Mouse (Mus musculus) midbrain, embryonic 10.5 days (tissue): ENCODE data around the gene Eif2ak4. TPM values are rescaled to one million over a fixed set of nuclear protein-coding genes. Genes with fewer than 3 reads are reported as not detected.

Source experiments
- DNase-seq: peaks from one replicate; pipeline ENCODE4 v3.0.0-alpha.2; 2017; ENCODE audit warnings: low spot score
- H3K27ac ChIP-seq: fragments of 300-500 bp; sonication (generic); replicated peaks from 2 replicates; pipeline ENCODE4 v1.5.1; 2016; ENCODE audit warnings: mild to moderate bottlenecking
- H3K27me3 ChIP-seq: fragments of 300-500 bp; sonication (generic); 2 replicates; pipeline ENCODE4 v1.6.1; 2016; ENCODE audit warnings: low read depth, mild to moderate bottlenecking; ENCODE audit not compliant: poor library complexity, severe bottlenecking
- H3K36me3 ChIP-seq: fragments of 300-500 bp; sonication (generic); 2 replicates; pipeline ENCODE4 v1.6.1; 2016; ENCODE audit warnings: mild to moderate bottlenecking, moderate library complexity
- H3K4me1 ChIP-seq: fragments of 300-500 bp; sonication (generic); 2 replicates; pipeline ENCODE4 v1.6.1; 2016
- H3K4me3 ChIP-seq: fragments of 300-500 bp; sonication (generic); 2 replicates; pipeline ENCODE4 v1.5.1; 2016; ENCODE audit warnings: mild to moderate bottlenecking, moderate library complexity
- H3K9me3 ChIP-seq: fragments of 300-500 bp; sonication (generic); replicated peaks from 2 replicates; pipeline ENCODE4 v1.6.1; 2016; ENCODE audit warnings: mild to moderate bottlenecking
- WGBS: fragments of 180-500 bp; shearing (Covaris S2); methylation state at CpG from one replicate; pipeline ENCODE4 v1.1.7; 2016; 5-methylcytosine and 5-hydroxymethylcytosine counted together
- polyA plus RNA-seq: library from polyadenylated mRNA; unstranded; fragments of >200 nt; fragmentation: Nextera tagmentation; extraction: Ambion mirVana; gene quantifications from 2 replicates; pipeline ENCODE4 v1.2.1, GENCODE M21; 2016

Eif2ak4 gene
- polyA plus RNA-seq, 1 experiment from 2014 or later = 10.6 TPM

DNA sequence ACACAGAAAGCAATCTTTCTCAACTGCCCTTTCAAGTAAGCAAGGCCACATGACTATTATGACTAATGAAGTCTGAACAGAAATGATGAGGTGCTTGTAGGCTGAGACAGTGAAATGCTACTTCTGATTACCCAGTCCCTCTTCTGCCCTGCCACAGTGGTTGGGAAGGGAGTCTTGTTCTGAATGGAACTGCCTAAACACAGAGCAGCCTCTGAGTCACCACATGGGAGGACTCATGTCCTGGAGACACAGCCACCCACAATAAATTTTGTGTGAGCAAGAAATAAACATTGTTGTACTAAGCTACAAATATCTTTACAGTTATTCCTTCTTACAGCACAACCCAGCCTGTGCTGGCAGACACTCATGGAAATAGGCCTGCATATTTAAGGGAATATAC is 12.5 kb upstream of the Eif2ak4 start:
- Histone ChIP-seq H3K27ac (no peak overlapping the region), H3K9me3 (no peaks in the 10 kb centered on the region), H3K4me1 (peaks cover 17% of the 10 kb centered on the region), H3K4me3 (no peak overlapping the region), H3K27me3 (peaks cover 58% of the 10 kb centered on the region), H3K36me3 (no peaks in the 10 kb centered on the region)
- DNase-seq = no peak

DNA sequence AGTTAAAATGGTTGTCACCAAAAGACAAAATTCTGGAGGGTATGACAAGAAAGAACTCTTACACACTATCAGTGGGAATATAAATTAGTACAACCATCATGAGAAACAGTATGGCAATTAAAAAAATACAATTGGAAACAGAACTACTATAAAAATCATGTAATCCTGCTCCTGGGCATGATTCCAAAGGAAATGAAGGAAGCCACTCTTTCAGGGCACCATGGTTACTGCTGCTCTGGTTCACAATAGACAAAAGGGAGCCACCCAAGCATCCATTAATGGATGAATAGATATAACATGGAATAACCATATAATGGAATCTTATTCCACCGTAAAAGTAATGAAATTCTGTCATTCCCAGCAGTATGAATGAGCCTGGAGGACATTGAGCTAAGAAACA is 8.7 kb upstream of the Eif2ak4 start:
- no peaks in the 10 kb centered on the region for H3K9me3 ChIP-seq
- WGBS = 69% methylated on average over 1 of the region's 1 CpGs
- H3K4me3 ChIP-seq = no peak overlapping the region
- no peaks in the 10 kb centered on the region for H3K4me1 ChIP-seq
- H3K27me3 ChIP-seq = peaks cover 20% of the 10 kb centered on the region
- H3K27ac ChIP-seq = no peak overlapping the region
- H3K36me3 ChIP-seq = no peaks in the 10 kb centered on the region
- no peak for DNase-seq

DNA sequence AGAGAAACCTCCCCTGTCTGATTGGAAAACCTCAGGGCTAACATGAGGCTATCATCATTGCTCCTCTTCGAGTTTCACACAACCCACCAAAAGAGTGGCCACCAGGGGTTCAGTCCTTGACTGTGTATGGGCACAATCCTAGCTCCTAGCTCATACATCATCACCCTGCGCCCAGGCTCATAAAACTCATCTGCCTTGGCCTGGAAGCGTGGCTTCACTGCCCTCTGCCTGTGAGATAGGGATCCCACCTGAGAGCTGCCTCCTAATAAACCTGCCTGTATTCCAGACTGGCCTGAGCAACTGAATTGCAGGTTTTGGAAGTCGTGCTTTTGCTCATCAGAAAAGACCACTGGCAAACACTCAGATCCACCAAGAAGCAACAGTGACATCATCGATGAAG is 5.0 kb upstream of the Eif2ak4 start:
- Histone ChIP-seq H3K4me3 (no peak overlapping the region), H3K27ac (no peak overlapping the region), H3K9me3 (no peaks in the 10 kb centered on the region), H3K4me1 (peaks cover 6% of the 10 kb centered on the region), H3K36me3 (no peaks in the 10 kb centered on the region), H3K27me3 (no peaks in the 10 kb centered on the region)
- 74% methylated on average over 5 of the region's 5 CpGs for WGBS
- no peak for DNase-seq

- H3K4me3 ChIP-seq = peak overlapping the region; percentile 83
- WGBS = 82% methylated on average over 3 of the region's 3 CpGs
Observed at GRCm38 (mm10) chr2:118389569-118389968, 1.2 kb downstream of the Eif2ak4 start.

GRCm38 (mm10) chr2:118390072-118390471 is 1.7 kb downstream of the Eif2ak4 start:
- 92% methylated on average over 5 of the region's 5 CpGs for WGBS
- H3K4me3 ChIP-seq = no peak overlapping the region
- H3K4me1 ChIP-seq = peaks cover 25% of the 10 kb centered on the region
- no peak overlapping the region for H3K27ac ChIP-seq
- no peaks in the 10 kb centered on the region for H3K27me3 ChIP-seq
- no peaks in the 10 kb centered on the region for H3K36me3 ChIP-seq
- peaks cover under 1% of the 10 kb centered on the region; the same call in 1 of the 2 replicates for H3K9me3 ChIP-seq
- no peak for DNase-seq

More at GRCm38 (mm10) chr2:118389569-118389968, 1.2 kb downstream of the Eif2ak4 start:
- Histone ChIP-seq H3K27me3 (no peaks in the 10 kb centered on the region), H3K4me1 (peaks cover 25% of the 10 kb centered on the region), H3K9me3 (no peaks in the 10 kb centered on the region), H3K36me3 (no peaks in the 10 kb centered on the region), H3K27ac (no peak overlapping the region)
- DNase-seq = no peak

- Histone ChIP-seq H3K9me3 (peaks cover 3% of the 10 kb centered on the region; the same call in 1 of the 2 replicates), H3K27me3 (no peaks in the 10 kb centered on the region), H3K36me3 (0 out of 2 replicates have a peak, but pooled peaks cover 4% of the 10 kb centered on the region), H3K27ac (no peak overlapping the region), H3K4me3 (no peak overlapping the region), H3K4me1 (peaks cover 25% of the 10 kb centered on the region)
- WGBS = 85% methylated on average over 5 of the region's 5 CpGs
- no peak for DNase-seq
Observed at GRCm38 (mm10) chr2:118391201-118391600, 2.8 kb downstream of the Eif2ak4 start.

GRCm38 (mm10) chr2:118399751-118400150 is 11.3 kb downstream of the Eif2ak4 start:
- Histone ChIP-seq H3K9me3 (peaks cover 3% of the 10 kb centered on the region; the same call in 1 of the 2 replicates), H3K27ac (no peak overlapping the region), H3K27me3 (no peaks in the 10 kb centered on the region), H3K4me1 (no peaks in the 10 kb centered on the region), H3K4me3 (no peak overlapping the region), H3K36me3 (peaks cover 10% of the 10 kb centered on the region; the same call in 1 of the 2 replicates)
- 90% methylated on average over 5 of the region's 5 CpGs for WGBS
- no peak for DNase-seq

DNA sequence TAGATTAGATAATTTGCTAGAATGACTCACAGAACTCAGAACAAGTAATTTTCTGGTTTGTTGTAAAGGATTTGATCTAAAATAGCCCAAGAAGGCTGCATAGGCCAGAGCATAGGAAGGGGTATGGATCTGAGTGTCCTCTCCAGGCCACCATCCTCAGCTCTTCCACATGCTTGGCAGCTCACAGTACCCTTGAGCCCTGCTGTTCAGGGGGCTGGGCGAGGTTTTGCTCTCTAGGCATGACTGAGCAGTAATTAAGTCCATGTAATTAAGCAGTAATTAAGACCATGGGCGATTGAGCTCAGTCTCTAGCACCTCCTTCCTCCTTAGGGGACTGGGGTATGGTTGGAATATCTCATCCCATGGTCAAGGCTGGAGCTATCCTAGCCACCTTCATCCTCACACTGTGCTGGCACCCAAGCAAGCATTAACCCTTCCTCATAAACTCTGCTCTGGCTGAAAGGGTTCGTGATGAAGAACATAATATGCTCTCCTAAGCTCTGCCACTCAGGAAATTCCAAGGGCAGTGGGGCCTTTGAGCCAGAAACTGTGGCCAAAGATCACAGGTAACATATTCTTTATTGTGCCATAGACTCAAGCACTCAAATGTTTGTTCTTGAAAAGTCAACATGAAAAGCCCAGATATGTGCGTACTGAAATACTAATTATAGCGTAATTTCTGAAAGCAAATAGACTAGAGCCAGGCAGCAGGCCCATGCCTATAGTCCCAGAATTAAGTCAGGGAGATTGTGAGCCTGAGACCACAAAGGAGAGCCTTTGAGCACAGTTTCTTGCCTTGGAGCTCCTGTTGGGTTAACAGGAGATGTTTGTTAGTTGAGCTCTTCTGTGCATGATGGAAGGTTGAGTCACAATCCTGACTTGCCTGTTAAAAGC is 13.7 kb downstream of the Eif2ak4 start:
- H3K4me3 ChIP-seq = no peak overlapping the region
- 83% methylated on average over 5 of the region's 5 CpGs for WGBS
- no peaks in the 10 kb centered on the region for H3K27me3 ChIP-seq

DNA sequence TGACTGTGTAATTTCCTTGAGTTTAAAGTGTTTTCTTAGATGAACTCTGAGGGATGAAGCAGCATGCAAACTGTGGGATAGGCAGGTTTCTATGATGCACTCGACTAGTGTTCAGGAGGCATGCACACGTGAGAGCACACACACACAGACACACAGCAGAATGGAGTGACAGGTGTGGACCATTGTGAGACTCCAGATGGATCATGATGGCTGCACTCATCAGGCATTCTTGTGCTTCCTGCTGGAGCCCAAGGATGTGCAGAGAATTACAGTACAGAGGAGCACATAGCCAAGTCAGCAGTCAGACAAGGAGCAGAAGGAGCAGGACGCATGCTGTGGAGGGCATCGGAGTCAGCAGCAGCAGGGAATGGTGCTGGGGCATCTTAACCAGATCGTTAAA is 15.9 kb downstream of the Eif2ak4 start:
- Histone ChIP-seq H3K9me3 (no peaks in the 10 kb centered on the region), H3K4me1 (peaks cover 6% of the 10 kb centered on the region), H3K27me3 (no peaks in the 10 kb centered on the region), H3K36me3 (peaks cover 15% of the 10 kb centered on the region; the same call in 1 of the 2 replicates), H3K27ac (no peak overlapping the region), H3K4me3 (no peak overlapping the region)
- WGBS = 89% methylated on average over 5 of the region's 5 CpGs
- no peak for DNase-seq

More for the DNA sequence above, 13.7 kb downstream of the Eif2ak4 start:
- H3K4me1 ChIP-seq = peaks cover 6% of the 10 kb centered on the region
- peaks cover 7% of the 10 kb centered on the region; the same call in 1 of the 2 replicates for H3K36me3 ChIP-seq
- no peak for DNase-seq
- H3K9me3 ChIP-seq = no peaks in the 10 kb centered on the region
- H3K27ac ChIP-seq = no peak overlapping the region

DNA sequence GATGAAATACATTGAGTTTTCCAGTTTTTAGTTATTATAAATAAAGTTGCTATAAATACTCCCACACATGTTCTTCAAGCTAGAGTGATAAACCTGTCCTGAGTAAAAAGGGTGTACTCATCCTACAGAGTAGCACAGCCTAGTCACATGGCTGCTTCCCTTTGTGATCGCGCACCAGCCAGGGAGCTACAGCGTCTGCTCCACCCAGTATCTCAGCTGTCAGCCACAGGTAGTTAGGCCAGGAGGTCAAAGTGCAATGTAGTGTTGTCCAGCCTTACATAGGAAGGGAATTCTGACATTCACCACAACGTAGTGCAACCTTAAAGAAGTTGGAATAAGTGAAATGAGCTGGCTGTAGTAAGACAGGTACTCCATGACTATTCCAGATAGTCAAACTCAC is 17.1 kb downstream of the Eif2ak4 start:
- WGBS = 85% methylated on average over 4 of the region's 4 CpGs
- Histone ChIP-seq H3K4me1 (peaks cover 6% of the 10 kb centered on the region), H3K27me3 (no peaks in the 10 kb centered on the region), H3K4me3 (no peak overlapping the region), H3K9me3 (no peaks in the 10 kb centered on the region), H3K27ac (no peak overlapping the region), H3K36me3 (peaks cover 15% of the 10 kb centered on the region; the same call in 1 of the 2 replicates)
- DNase-seq = no peak

GRCm38 (mm10) chr2:118406811-118407210 is 18.4 kb downstream of the Eif2ak4 start:
- DNase-seq = no peak
- peaks cover 6% of the 10 kb centered on the region for H3K4me1 ChIP-seq
- no peak overlapping the region for H3K27ac ChIP-seq
- H3K36me3 ChIP-seq = peaks cover 20% of the 10 kb centered on the region
- no peak overlapping the region for H3K4me3 ChIP-seq
- no peaks in the 10 kb centered on the region for H3K27me3 ChIP-seq
- peaks cover under 1% of the 10 kb centered on the region; the same call in 1 of the 2 replicates for H3K9me3 ChIP-seq
- WGBS = 83% methylated on average over 2 of the region's 2 CpGs

GRCm38 (mm10) chr2:118408336-118408895 is 20.0 kb downstream of the Eif2ak4 start:
- no peaks in the 10 kb centered on the region for H3K27me3 ChIP-seq
- DNase-seq = no peak
- peaks cover 36% of the 10 kb centered on the region for H3K36me3 ChIP-seq
- H3K27ac ChIP-seq = no peak overlapping the region
- 89% methylated on average over 4 of the region's 4 CpGs for WGBS
- peaks cover 5% of the 10 kb centered on the region; the same call in 1 of the 2 replicates for H3K9me3 ChIP-seq
- H3K4me3 ChIP-seq = no peak overlapping the region
- H3K4me1 ChIP-seq = peaks cover 6% of the 10 kb centered on the region

GRCm38 (mm10) chr2:118412821-118413220 is 24.4 kb downstream of the Eif2ak4 start:
- WGBS = 94% methylated on average over 11 of the region's 11 CpGs
- H3K36me3 ChIP-seq = peaks cover 75% of the 10 kb centered on the region
- H3K4me3 ChIP-seq = no peak overlapping the region

More at GRCm38 (mm10) chr2:118412821-118413220, 24.4 kb downstream of the Eif2ak4 start:
- Histone ChIP-seq H3K9me3 (peaks cover 5% of the 10 kb centered on the region; the same call in 1 of the 2 replicates), H3K27ac (no peak overlapping the region), H3K27me3 (no peaks in the 10 kb centered on the region), H3K4me1 (no peaks in the 10 kb centered on the region)
- DNase-seq = no peak
